Mouse (Mus musculus) cortical plate, adult 2 months (tissue): Measurements from ENCODE around the gene Speg.

ENCODE experiments used
- CTCF ChIP-seq: fragments of 200-500 bp; IDR thresholded peaks from 2 replicates; pipeline ENCODE4 v1.5.1; 2011; ENCODE audit warnings: mild to moderate bottlenecking, control low read depth, low read length; ENCODE audit not compliant: insufficient read depth; ENCODE audit errors: extremely low read depth
- POLR2A ChIP-seq: fragments of 200-500 bp; IDR thresholded peaks from 2 replicates; pipeline ENCODE4 v1.6.1; 2011; ENCODE audit warnings: mild to moderate bottlenecking, low read length, control low read depth; ENCODE audit not compliant: insufficient read depth; ENCODE audit errors: extremely low read depth

GRCm38 (mm10) chr1:75450314-75451005, 75.4 kb downstream of the Speg start, which contains the start of gene Asic4:
- TF ChIP-seq CTCF, result no peak
- TF ChIP-seq POLR2A, result 0 out of 2 replicates have a peak, but pooled peaks have one; percentile 22
